8 mouse cellular contexts compared by ENCODE assay signal in the genomic region with DNA sequence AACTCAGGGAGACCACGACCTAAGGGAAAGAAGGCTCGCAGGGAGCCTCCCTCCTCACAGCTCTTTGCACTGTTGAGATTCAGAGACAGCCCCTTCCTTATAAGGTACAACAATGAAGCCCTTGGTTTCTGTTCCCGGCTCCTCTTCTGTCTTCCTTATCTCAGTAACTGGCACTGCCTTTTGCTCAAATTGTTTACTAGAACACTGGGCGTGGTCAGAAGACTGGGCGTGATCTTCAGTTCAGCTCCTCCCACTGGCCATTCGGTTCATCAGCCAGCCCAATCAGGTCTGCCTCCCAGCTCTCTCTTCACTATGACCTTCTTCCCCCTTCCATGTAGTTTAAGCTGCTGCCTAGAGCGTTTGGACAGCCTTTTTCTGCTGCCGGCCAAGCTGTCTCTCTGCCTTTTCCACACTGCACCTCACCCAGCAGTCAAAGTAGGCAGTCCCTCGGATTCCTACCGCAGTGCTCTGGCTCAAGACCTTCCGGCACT. TPM values are rescaled to one million over a fixed set of nuclear protein-coding genes. Genes with fewer than 3 reads are reported as not detected.
DNase-seq lines count a peak whose midpoint lies in the region; ATAC-seq and TF ChIP-seq lines count a peak whose summit lies in the region.

No protein-coding gene starts in this region.

- peaks cover 0 to 2% of the 10 kb centered on the region in 2 experiments for H3K36me3 ChIP-seq in CH12.LX (replicated peaks in 1 of 2; ENCODE audit: control insufficient read depth in 1 of 2, insufficient read depth in 1 of 2, low read length in 1 of 2)
- H3K36me3 ChIP-seq in embryonic facial prominence, embryonic 11.5 days (replicated peaks; ENCODE audit: control insufficient read depth, insufficient read depth, low read depth, low read length): no peaks in the 10 kb centered on the region
- H3K36me3 ChIP-seq in heart, embryonic 13.5 days: no peaks in the 10 kb centered on the region
- no peaks in the 10 kb centered on the region for H3K36me3 ChIP-seq in kidney, embryonic 15.5 days

- peak; percentile 74 for TF ChIP-seq POLR2A in CH12.LX (IDR thresholded peaks at IDR 0.05; ENCODE audit: low read depth, low read length)

- no peaks in the 10 kb centered on the region for H3K9me3 ChIP-seq in CH12.LX (replicated peaks; ENCODE audit: low read length)
- no peaks in the 10 kb centered on the region for H3K9me3 ChIP-seq in embryonic facial prominence, embryonic 11.5 days (replicated peaks; ENCODE audit: control insufficient read depth, low read length)
- no peaks in the 10 kb centered on the region for H3K9me3 ChIP-seq in heart, embryonic 13.5 days
- H3K9me3 ChIP-seq in kidney, embryonic 15.5 days (replicated peaks): no peaks in the 10 kb centered on the region

- peak overlapping the region; percentile 85 for H3K4me2 ChIP-seq in CH12.LX (ENCODE audit: insufficient read depth, low read depth, poor library complexity, severe bottlenecking)
- H3K4me2 ChIP-seq in embryonic facial prominence, embryonic 11.5 days (ENCODE audit: low read depth, low read length): peak overlapping the region; percentile 13; the same call in 1 of the 2 replicates
- H3K4me2 ChIP-seq in heart, embryonic 13.5 days: peak overlapping the region; percentile 67
- H3K4me2 ChIP-seq in kidney, embryonic 15.5 days: peak overlapping the region; percentile 46

- TF ChIP-seq EP300 in CH12.LX (IDR thresholded peaks at IDR 0.05; ENCODE audit: low read length): no peak

- intact Hi-C loops in left cerebral cortex, postnatal 4 days (cut with DNase I): loop anchor here (10.0 kb wide), 1 partner anchor 438 kb away; no protein-coding TSS in a partner anchor

- in situ Hi-C loops in CH12.LX (cut with MboI; ENCODE audit: low pct_ligation_motif_present, low pct_unique_long_range_greater_than_20kb, low sequenced_read_pairs): loop anchor here (5.0 to 25.0 kb wide), 2 partner anchors 290 to 445 kb away; partner anchors contain the start of gene Ric1

- peak overlapping the region; percentile 65 for H3K9ac ChIP-seq in CH12.LX (ENCODE audit: insufficient read depth, low read depth)
- H3K9ac ChIP-seq in embryonic facial prominence, embryonic 11.5 days (replicated peaks; ENCODE audit: low read length): no peak overlapping the region
- peak overlapping the region; percentile 79 for H3K9ac ChIP-seq in heart, embryonic 13.5 days
- H3K9ac ChIP-seq in kidney, embryonic 15.5 days: no peak overlapping the region

- no peak for TF ChIP-seq RAD21 in CH12.LX (IDR thresholded peaks at IDR 0.05; ENCODE audit: low read depth, low read length)

- DNase-seq in CH12.LX (ENCODE audit: extremely low read depth): peak; percentile 92
- DNase-seq in embryonic facial prominence, embryonic 11.5 days (ENCODE audit: low spot score): peak; percentile 42
- DNase-seq in lung, postnatal 36 days: peak; percentile 96
- peak; percentile 71 for DNase-seq in retina, embryonic 14.5 days (ENCODE audit: low spot score)
- DNase-seq in left cerebral cortex, postnatal 4 days: no peak

- WGBS in embryonic facial prominence, embryonic 11.5 days: 15% methylated on average over 11 of the region's 11 CpGs
- WGBS in heart, embryonic 13.5 days: 5% methylated on average over 11 of the region's 11 CpGs
- WGBS in kidney, embryonic 15.5 days: 18% methylated on average over 11 of the region's 11 CpGs

- no peaks in the 10 kb centered on the region for H3K27me3 ChIP-seq in CH12.LX (replicated peaks)
- H3K27me3 ChIP-seq in embryonic facial prominence, embryonic 11.5 days (ENCODE audit: control insufficient read depth, insufficient read depth, low read length): no peaks in the 10 kb centered on the region
- no peaks in the 10 kb centered on the region for H3K27me3 ChIP-seq in heart, embryonic 13.5 days (replicated peaks)
- no peaks in the 10 kb centered on the region for H3K27me3 ChIP-seq in kidney, embryonic 15.5 days

- H3K79me2 ChIP-seq in CH12.LX (replicated peaks; ENCODE audit: control insufficient read depth, extremely low read depth, insufficient read depth, poor library complexity, severe bottlenecking): no peaks in the 10 kb centered on the region

- peak; percentile 63 for ATAC-seq in activated CD4-positive, CD25-positive, alpha-beta regulatory T cell, adult 4 months
- no peak for ATAC-seq in embryonic facial prominence, embryonic 11.5 days (replicated peaks; ENCODE audit: insufficient number of reproducible peaks, low FRiP score, low TSS enrichment, low read depth)
- ATAC-seq in heart, embryonic 13.5 days (ENCODE audit: extremely low read depth, insufficient number of reproducible peaks, low FRiP score, low TSS enrichment): peak; percentile 81
- 0 out of 2 replicates have a peak, but pooled peaks have one; percentile 66 for ATAC-seq in kidney, embryonic 15.5 days (replicated peaks; ENCODE audit: low FRiP score)

- H3K4me1 ChIP-seq in CH12.LX (ENCODE audit: control insufficient read depth in 1 of 2, insufficient read depth in 2 of 2): peaks cover 2 to 17% of the 10 kb centered on the region in 2 experiments; a peak in 3 of 4 replicates
- peaks cover 2% of the 10 kb centered on the region; the same call in 1 of the 2 replicates for H3K4me1 ChIP-seq in embryonic facial prominence, embryonic 11.5 days (ENCODE audit: control insufficient read depth, insufficient read depth, low read length)
- H3K4me1 ChIP-seq in heart, embryonic 13.5 days: peaks cover 30% of the 10 kb centered on the region
- peaks cover 16% of the 10 kb centered on the region for H3K4me1 ChIP-seq in kidney, embryonic 15.5 days

- H3K4me3 ChIP-seq in CH12.LX (replicated peaks in 1 of 3; ENCODE audit: low read depth in 2 of 3, low read length in 2 of 3, poor library complexity in 1 of 3): peak overlapping the region; percentile 53 to 69 (median 61)
- H3K4me3 ChIP-seq in embryonic facial prominence, embryonic 11.5 days (ENCODE audit: low read depth, low read length): no peak overlapping the region
- H3K4me3 ChIP-seq in heart, embryonic 13.5 days: peak overlapping the region; percentile 52
- peak overlapping the region; percentile 28 for H3K4me3 ChIP-seq in kidney, embryonic 15.5 days (replicated peaks)

- TF ChIP-seq CTCF in CH12.LX (conservative IDR thresholded peaks at IDR 0.05 in 1 of 2, IDR thresholded peaks at IDR 0.05 in 1 of 2; ENCODE audit: low read depth in 2 of 2, low read length in 2 of 2): no peak

- no peak overlapping the region for H3K27ac ChIP-seq in CH12.LX (ENCODE audit: insufficient read depth, low read depth)
- H3K27ac ChIP-seq in embryonic facial prominence, embryonic 11.5 days (replicated peaks; ENCODE audit: low read depth, low read length): no peak overlapping the region
- H3K27ac ChIP-seq in heart, embryonic 13.5 days (replicated peaks): peak overlapping the region; percentile 89
- peak overlapping the region; percentile 45; the same call in 1 of the 2 replicates for H3K27ac ChIP-seq in kidney, embryonic 15.5 days

- dilution Hi-C loops in CH12.LX (cut with MboI; ENCODE audit: extremely low pct_ligation_motif_present, extremely low pct_unique_long_range_greater_than_20kb, low sequenced_read_pairs): no loop called here

TF ChIP-seq in CH12.LX, 34 proteins besides CTCF, POLR2A, EP300 and RAD21:
- TF ChIP-seq ELF1 (IDR thresholded peaks at IDR 0.05; ENCODE audit: low read depth, low read length): peak; percentile 22; the same call in 1 of the 2 replicates
- no peak for TF ChIP-seq MYC (IDR thresholded peaks at IDR 0.05; ENCODE audit: low read depth, low read length)
- TF ChIP-seq NELFE (IDR thresholded peaks at IDR 0.05; ENCODE audit: low read depth, low read length): peak; percentile 39; the same call in 1 of the 2 replicates
- no peak for TF ChIP-seq KAT2A (IDR thresholded peaks at IDR 0.05; ENCODE audit: insufficient replicate concordance, low read length)
- TF ChIP-seq TBP (conservative IDR thresholded peaks at IDR 0.05; ENCODE audit: low read depth, low read length): peak; percentile 83

RNA-seq across cellular contexts. Expression of gene Ak3, which starts 19.3 kb away (rescaled TPM):
- total RNA-seq in CH12.LX (2012; rRNA removed) (21.3 TPM in 2 replicates), CH12.LX (2014; rRNA removed) (33.9 and 36.0 TPM in 2 replicates)
- polyA plus RNA-seq in CH12.LX (2012; ENCODE audit: insufficient read length, low read depth): 36.5 and 38.8 TPM in 2 replicates
- polyA plus RNA-seq in activated CD4-positive, CD25-positive, alpha-beta regulatory T cell, adult 4 months (2017; shearing (Covaris generic)): 10 to 100 TPM; 21.3 to 23.5 TPM
- 89.7 and 94.5 TPM in 2 replicates for polyA plus RNA-seq in embryonic facial prominence, embryonic 11.5 days (2014; fragmentation: Nextera tagmentation; extraction: Ambion mirVana)
- polyA plus RNA-seq in heart, embryonic 13.5 days (2015; fragmentation: Nextera tagmentation; extraction: Ambion mirVana): 69.3 and 69.8 TPM in 2 replicates
- polyA plus RNA-seq in kidney, embryonic 15.5 days (2015; fragmentation: Nextera tagmentation; extraction: Ambion mirVana): 89.0 and 89.6 TPM in 2 replicates
- 10 to 100 TPM; 43.9 to 47.5 TPM for total RNA-seq in left cerebral cortex, postnatal 4 days (2021)

RNA-seq across cellular contexts. Expression of gene Rcl1, which starts 34.1 kb away (rescaled TPM):
- 63.4 and 80.2 TPM in 2 replicates for total RNA-seq in CH12.LX (2012; rRNA removed)
- total RNA-seq in CH12.LX (2014; rRNA removed): 103 and 109 TPM in 2 replicates
- polyA plus RNA-seq in CH12.LX (2012; ENCODE audit: insufficient read length, low read depth): 104 and 126 TPM in 2 replicates
- polyA plus RNA-seq in activated CD4-positive, CD25-positive, alpha-beta regulatory T cell, adult 4 months (2017; shearing (Covaris generic)): 10 to 100 TPM; 23.8 to 24.0 TPM
- 71.5 and 73.3 TPM in 2 replicates for polyA plus RNA-seq in embryonic facial prominence, embryonic 11.5 days (2014; fragmentation: Nextera tagmentation; extraction: Ambion mirVana)
- 22.0 and 23.5 TPM in 2 replicates for polyA plus RNA-seq in heart, embryonic 13.5 days (2015; fragmentation: Nextera tagmentation; extraction: Ambion mirVana)
- polyA plus RNA-seq in kidney, embryonic 15.5 days (2015; fragmentation: Nextera tagmentation; extraction: Ambion mirVana): 63.1 and 63.8 TPM in 2 replicates
- total RNA-seq in left cerebral cortex, postnatal 4 days (2021): 10 to 100 TPM; 18.1 to 18.3 TPM

Comparison
In these comparisons a context has a peak if more than half of its experiments do, and no peak if none do; other contexts are left out.
1. H3K27ac ChIP-seq: peak in heart, embryonic 13.5 days (single experiment) and kidney, embryonic 15.5 days (single experiment); none in CH12.LX (single experiment) and embryonic facial prominence, embryonic 11.5 days (single experiment).
2. H3K4me2 ChIP-seq: peak in every context shown above with its lines; median percentile 85 in CH12.LX; 67 in heart, embryonic 13.5 days; 46 in kidney, embryonic 15.5 days; 13 in embryonic facial prominence, embryonic 11.5 days.
3. H3K9ac ChIP-seq: peak in CH12.LX (single experiment) and heart, embryonic 13.5 days (single experiment); none in embryonic facial prominence, embryonic 11.5 days (single experiment) and kidney, embryonic 15.5 days (single experiment).